Mouse (Mus musculus) kidney, postnatal 4 days (tissue): ENCODE results near the gene Oxa1l.
"Not testable (repeated sequence)": the region's sequence is repeated elsewhere in the genome, so short reads cannot be mapped to it uniquely, and the experiment has no call there.

Experiments used
- DNase-seq, 2 experiments: peaks; one replicate each; pipeline ENCODE4 v3.0.0; 2021; ENCODE audit warnings: mixed read lengths in 2 of 2

The Oxa1l gene

DNA sequence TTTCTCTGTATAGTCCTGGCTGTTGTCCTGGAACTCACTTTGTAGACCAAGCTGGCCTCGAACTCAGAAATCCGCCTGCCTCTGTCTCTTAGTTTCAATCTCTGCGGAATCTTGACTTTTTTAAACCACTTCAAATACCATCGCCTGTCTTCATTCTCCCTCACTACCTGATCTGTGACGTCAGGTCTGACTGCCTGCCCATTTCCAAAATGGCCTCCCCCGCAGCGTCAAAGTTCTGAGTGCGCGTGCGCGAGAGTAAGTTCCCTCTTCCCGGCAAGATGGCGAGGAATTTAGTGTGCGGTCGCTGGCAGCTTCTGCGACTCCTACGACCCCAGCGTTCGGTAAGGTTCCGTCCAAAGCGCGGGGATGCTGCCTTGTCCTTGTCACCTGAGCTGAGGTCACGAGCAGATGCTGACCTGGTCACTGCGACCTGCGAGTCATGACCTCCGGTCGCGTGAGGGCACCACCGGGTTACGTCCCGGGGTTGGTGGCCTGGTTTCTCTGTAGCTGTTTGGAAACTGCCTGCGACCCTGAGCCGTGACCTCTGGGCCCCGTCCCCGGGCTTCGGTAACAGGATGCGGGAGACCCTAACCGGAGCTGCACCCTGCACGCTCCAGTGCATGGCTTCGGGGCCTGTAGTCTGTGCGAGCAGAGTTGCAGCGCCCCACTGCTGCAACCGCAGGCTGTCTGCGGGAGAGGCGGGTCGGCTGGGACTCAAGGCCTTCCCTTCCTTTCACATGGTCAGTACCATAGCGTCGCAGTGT lies at the start of gene Oxa1l:
Gene Oxa1l, plus strand, starts transcription at position 258 of the 764 bp plus-strand sequence.
- peak; percentile 97 for DNase-seq

DNA sequence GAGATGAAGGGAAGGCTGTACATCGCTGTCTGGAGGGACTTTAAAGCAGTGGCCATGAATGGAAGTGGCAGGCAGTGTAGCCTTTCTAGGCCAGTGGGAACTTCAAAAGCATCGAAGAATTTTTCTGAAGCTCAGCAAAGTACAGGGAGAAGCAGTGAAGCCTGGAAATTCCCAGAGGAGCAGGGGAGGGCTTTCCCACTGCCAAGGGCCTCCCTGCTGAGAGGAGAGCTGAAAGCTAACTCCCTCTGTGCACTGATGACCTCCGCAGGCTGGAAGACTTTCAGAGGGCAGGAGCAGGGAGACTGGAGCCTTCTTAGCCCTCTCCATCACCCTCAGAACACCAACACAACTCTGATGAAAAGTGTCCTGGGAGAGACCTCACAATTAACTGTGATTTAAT lies 48.9 kb upstream of the Oxa1l start:
- DNase-seq = peak; percentile 34 to 45

DNA sequence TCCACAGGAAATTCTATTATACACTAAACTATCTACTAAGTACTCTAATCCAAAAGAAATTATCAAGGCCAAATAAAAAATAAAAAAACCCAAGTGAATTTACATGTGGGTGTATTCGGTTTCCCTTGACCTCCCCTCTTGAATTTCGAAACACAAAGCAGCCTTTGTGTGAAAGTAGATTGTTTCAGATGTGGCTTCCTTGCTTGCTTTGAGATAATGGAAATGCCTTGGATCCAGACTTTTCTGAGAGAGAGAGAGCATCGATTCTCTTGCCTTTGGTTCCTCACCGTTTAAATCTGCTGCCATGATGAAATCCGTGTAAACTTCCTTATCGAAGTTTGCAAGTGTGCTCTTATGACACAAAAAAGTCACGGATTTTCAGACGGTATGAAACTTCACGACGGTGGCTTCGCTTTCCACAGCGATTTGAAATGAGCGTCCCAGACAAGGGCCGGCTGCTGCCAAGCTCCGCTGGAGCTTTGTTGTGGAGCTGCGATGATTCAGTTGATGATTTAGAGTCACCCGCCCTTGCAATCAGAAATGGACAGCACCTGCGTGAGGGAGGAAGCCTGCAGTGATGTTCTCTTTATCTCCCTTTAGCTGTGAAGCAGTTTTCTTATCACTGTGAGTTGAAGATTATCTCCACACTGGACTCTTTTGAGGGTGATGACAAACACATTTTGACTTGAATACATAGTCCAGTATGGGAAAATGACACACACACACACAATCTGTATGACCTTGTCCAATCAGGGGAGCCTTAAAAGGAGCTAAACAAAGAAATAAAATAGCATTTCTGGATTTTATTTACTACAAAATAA lies 38.9 kb upstream of the Oxa1l start:
- DNase-seq = no peak

GRCm38 (mm10) chr14:54324486-54324885 lies 36.1 kb upstream of the Oxa1l start:
- DNase-seq = no peak

DNA sequence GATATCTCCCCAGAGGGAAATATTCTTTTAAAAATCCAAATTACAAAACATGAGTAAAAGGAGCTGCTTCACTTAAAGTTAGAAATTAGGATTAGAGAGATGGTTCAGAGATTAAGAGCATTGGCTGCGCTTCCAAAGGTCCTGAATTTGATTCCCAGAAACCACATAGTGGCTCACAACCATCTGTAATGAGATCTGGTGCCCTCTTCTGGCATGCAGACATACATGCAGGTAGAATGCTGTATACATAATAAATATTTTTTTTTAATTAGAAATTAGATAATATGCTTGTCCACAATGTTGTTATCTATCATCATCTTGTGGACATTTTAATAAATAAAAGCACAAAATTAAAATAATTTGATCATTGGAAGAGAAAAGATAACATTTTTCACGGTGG lies 32.1 kb upstream of the Oxa1l start:
- no peak for DNase-seq

DNA sequence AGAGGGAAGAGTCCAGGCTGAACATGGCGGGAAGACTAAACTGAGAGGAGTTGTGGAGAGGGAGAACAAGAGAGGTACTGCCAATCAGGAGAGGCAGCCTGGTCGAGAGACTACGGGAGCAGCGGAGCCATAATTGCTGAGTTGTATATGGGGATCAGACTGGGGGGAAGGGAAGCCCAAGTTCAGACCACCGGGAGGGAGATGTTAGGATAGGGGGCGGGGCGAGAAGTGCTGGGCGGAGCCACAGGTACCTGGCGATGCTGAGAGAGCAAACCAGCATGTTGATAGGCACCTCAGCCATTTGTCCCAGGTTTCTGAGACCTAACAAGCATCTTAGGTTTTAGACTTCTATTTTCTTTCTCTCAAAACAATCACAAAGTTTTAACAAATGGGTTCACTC lies 31.4 kb upstream of the Oxa1l start:
- no peak for DNase-seq

- no peak for DNase-seq
Measured at GRCm38 (mm10) chr14:54331178-54331577, 29.5 kb upstream of the Oxa1l start.

- DNase-seq = no peak
Measured at GRCm38 (mm10) chr14:54332176-54333074, 28.2 kb upstream of the Oxa1l start.

DNA sequence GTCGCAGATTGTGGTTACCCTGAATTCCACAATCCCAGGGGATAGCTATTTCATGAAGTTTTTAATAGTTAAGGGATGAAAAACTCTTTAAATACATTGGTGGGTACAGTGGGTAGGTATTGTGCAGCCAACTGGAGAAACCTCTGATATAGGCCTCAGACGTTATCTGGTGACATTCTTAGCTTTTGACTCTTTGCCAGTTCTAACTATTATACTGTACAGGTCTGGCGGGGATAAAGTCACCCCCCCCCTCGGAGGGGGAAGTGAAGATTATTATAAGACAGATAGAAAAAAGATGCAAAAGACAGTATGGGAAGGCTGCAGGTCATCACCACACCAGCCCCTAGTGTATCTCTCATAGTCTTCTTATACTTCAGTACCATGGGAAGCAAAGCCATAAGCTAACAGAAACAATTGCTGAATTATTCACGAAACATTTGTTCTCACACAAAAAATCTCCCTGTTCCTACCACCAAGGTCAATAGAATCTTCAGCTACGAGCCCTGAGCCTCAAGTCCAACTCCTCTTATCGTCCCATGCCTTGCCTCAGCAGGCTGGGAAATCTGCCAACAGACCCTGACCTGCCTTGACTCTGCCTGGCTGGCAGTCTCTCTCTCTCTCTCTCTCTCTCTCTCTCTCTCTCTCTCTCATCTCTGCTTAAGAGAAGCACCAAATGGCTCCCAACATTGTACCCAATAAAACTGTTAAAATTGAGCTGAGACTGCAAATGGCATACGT lies 27.0 kb upstream of the Oxa1l start:
- peak; percentile 30 to 43 for DNase-seq

- DNase-seq = no peak
Measured at GRCm38 (mm10) chr14:54340836-54341235, 19.8 kb upstream of the Oxa1l start.

DNA sequence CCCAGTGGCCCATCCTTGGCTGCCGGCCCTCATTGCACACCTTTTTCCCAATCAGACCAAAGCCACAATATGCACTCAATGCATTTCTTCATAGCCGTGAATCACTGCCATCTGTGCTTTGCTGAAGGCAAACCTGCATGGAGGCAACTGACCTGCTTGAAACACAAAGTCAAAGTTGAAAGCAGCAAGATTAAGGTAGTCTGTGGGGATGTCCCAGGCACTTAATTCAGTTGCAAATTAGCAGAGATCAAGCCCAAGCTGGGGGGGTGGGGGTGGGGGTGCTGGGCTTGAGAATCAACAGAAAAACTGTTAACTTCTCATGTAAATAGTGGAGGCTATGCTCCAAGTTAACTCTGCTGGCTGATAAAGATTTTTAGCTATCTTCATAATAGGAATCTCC lies 18.8 kb upstream of the Oxa1l start:
- DNase-seq = not testable (repeated sequence)

GRCm38 (mm10) chr14:54350773-54351541 lies 9.7 kb upstream of the Oxa1l start:
- not testable (repeated sequence) for DNase-seq

- DNase-seq = no peak
Measured at GRCm38 (mm10) chr14:54352314-54352713, 8.3 kb upstream of the Oxa1l start.

DNA sequence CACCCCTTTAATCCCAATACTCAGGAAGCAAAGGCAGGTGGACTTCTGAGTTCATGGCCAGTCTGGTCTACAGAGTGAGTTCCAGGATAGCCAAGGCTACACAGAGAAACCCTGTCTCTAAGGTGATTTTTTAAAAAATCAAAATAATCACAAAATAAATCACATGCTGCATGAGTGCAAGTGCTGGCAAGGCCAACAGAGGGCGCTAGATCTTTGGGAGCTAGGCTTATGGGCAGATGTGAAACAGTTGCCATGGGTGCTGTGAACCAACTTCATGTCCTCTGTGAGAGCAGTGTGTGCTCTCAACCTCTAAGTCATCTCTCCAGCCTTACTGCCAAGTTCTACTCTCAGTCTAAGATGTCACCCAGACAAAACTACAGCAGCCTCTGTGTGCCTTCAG lies 6.2 kb upstream of the Oxa1l start:
- DNase-seq = no peak

GRCm38 (mm10) chr14:54363156-54363555 lies 2.5 kb downstream of the Oxa1l start:
- DNase-seq = no peak

DNA sequence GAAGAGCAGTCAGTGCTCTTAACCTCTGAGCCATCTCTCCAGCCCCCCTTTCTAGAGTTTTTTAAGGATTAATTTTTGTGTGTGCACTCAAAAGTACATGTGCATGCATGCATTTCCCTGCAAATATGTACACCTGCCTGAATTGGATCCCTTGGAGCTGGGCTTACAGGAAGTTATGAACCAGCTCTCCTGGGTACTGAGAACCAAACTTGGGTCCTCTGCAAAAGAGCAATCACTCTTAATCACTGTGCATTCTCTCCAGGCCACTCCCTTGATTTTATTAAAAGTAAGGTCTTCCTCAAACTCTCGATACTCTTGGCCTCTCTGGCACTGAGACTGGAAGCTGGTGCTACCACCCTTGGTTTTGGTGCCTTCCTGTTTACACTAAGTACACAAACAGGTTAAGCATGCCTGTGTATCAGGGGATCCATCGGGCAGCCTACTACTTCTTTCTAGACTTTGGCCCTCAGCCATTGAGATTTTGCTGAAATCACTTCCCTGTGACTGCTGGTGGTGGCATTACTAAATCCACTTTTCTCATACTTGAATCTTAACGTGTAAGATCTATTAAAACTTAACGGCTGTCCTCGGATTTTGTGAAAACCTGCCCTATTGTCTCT lies 4.5 kb downstream of the Oxa1l start:
- DNase-seq = no peak

DNA sequence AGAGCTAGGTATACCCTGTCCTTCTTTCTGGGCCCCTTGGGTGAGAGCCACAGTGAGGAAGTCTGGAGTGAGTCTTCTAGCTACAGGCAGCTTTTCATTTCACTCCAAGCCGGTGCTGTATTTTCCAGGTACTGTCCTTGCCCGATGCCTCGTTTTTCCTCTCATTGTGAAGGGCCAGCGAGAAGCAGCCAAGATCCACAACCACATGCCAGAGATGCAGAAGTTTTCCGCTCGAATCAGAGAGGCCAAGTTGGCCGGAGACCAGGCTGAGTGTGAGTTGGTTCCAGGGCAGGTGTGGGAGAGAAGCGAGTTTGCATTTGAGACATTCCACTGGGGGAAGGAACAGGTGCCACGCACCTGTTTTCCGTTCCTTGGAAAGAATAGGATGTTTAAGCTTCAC lies 5.9 kb downstream of the Oxa1l start:
- DNase-seq = no peak

DNA sequence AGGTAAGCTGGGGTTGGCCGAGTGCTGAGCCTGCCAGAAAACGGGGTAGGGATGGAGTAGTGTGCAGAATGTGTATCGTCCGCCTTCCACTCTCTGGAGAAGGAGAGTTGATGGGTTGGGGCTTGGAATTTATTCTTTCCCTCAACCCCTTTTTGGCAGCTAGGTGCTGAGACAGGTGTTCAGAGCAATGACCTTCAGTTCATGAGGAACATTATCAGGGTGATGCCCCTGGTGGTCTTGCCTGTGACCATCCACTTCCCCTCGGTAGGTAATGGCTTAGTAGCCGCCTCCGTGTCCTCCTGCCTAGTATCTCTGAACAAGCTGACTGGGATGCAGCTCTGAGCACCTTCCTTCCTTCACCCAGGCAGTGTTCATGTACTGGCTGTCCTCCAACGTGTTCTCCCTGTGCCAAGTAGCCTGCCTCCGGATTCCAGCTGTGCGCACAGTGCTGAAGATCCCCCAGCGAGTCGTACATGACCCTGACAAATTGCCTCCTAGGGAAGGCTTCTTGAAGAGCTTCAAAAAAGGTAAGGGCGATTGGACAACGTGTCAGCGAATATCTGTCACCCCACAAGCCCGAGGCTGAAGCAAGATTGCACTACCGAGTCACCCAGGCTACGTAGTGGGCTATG lies 6.9 kb downstream of the Oxa1l start:
- no peak for DNase-seq

DNA sequence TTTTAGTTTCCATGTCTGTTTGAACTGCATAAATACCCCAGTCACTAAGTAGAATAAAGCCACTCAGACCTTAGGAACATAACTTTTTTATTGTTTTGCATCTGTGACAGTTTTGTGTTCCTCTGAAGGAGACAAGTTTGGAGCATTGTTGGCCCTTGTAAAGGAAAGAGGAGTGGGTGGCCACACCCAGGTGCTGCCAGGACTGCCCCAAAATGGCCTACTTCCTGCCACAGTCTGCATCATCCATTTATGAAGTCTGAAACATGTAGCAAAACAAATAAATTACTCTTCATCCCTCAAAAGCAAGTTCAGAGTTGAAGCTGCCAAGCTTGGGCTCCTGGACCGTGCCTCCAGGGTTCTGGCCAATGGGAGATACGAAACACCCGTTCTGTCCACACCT lies 8.7 kb downstream of the Oxa1l start:
- DNase-seq = no peak

GRCm38 (mm10) chr14:54370595-54370994 lies 10.0 kb downstream of the Oxa1l start:
- DNase-seq = no peak

DNA sequence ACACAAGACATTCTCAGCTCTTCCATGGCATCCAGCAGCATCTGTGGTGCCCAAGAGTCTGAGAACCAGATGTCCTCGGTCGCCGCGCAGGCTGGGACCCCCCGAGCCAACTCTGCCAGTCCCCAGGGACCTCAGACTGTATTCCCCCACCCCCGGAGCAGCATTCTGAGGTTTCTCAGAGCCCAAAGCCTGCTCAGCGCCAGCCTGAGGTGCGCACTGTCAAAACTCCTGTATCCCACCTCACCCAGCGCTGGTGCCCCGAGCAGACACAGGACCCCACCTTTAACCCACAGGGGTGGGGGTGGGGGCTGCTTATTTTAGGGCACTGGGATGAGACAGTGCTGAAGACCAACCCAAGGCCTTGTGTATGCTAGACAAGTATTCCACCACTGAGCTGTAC lies 10.8 kb downstream of the Oxa1l start:
- no peak for DNase-seq
